Mouse (Mus musculus) cerebellum, adult 11-12 months (tissue): ENCODE results near the gene Rhbdf2.
"Not testable (repeated sequence)": the region's sequence is repeated elsewhere in the genome, so short reads cannot be mapped to it uniquely, and the experiment has no call there.

Experiments
- DNase-seq: peaks from one replicate; pipeline ENCODE4 v3.0.0; 2022

Rhbdf2 gene

GRCm38 (mm10) chr11:116626299-116627071 is at the start of gene Rhbdf2:
Gene Rhbdf2, minus strand, starts transcription at chr11:116627019.
- peak; percentile 14 for DNase-seq

DNA sequence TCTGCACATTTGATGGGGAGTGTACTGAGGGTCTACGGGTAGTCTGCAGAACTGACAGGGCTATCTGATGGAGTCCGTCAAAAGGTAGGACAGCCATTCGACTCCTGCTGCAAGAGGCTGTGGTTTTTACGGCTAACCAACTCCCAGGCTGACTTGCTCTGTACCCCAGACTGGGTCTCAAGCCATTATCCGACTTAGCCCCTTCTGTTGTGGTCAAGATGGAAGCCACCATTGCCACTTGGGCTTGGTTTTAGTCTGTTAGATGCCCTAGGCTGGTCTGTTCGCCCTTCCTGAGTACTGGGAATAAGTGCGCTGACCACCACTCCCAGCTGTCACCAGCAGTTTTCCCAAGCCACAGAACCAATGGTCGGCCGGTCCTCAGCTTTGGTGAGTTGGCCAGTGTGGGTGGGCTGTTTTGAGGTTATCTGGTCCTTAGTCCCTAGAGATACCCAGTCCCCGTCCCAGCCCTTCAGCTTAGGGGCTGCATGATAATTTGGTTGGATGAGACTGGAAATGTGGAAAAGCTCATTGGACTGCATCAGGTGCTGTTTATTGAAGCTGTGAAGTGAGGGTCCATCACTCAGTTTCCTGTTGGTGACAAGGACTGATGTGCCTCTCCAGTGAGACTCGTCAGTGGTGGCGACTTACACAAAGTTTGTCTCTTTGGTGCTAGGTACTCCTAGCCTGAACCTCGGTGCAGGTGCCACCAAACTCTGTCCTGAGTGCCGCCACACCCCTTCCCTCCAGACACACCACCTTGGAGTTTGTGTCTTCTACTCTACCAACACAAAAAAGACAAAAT is 49.6 kb upstream of the Rhbdf2 start:
- no peak for DNase-seq

DNA sequence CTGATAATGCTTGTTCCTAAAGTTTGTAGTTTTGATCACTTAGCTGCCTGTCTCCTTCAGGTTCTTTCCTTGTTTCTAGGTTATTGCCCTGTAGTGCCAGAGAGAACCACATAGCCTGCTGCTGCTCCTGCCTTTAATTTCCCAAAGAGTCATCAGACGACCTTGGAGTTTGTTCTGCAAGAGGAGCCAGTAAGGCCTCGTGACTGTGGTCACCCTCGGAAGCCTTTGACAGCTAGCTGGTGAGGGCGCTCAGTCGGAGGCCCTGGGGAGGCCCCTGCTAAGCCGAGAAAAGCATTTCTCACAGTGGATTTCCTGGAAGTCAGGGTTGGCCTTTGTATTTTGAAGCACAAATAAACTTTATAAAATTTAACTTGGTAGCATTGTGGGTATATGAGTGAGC is 48.6 kb upstream of the Rhbdf2 start:
- DNase-seq, result not testable (repeated sequence)

DNA sequence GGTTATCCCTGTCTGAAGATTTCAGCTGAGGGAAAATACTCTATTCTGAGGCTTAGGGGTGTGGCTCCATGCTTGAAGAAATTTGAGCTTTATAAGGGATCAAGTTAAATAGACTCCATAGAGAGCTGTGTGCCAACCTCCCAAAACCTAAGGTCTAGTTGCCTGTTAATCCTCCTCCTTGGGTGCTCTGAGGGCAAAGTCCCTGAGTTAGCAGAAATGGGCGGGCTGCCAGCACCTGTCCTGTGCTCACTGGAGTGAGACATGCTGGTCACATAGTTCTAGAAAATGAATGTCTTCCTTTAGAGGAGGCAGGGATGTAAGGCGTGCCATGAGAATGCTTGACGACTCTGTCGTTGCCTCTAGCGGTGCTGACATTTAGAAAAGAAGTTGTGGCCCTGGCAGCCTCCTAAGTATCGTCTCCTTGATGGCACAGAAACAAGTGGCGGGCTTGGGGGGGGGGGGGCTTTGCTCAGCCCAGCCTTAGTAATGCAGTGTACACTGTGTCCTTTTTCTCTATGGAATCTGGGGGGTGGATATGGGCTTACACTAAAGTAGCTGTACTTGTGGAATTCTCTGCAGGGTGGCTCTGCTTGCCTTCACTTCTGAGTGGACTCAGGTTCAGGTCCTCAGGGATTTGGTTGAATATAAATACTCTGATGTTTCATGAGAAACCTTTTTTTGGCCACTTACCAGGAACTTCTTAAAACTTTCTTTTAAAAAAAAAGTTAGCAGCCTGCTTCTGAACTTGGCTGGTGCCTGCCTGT is 48.0 kb upstream of the Rhbdf2 start:
- no peak for DNase-seq

- no peak for DNase-seq
Observed at GRCm38 (mm10) chr11:116673410-116673809, 46.6 kb upstream of the Rhbdf2 start.

DNA sequence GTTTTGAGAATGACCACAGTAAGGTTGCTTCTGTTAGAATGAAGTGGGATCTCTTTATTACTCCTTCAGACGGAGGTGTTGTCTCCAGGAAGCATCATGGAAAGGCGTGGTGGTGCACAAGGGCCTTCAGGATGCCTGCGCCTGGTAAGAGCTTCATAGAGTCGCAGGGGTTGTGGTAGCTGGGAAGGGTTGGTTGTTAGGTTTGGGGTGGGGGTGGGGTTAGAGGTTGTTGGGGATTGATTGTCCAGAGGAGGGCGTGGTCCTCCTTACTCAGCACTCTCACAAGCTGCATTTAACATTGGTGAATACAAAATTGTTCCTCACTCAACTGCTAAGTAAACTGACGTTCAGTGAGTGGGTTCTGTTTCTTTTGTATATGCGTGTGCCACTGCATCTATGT is 45.8 kb upstream of the Rhbdf2 start:
- no peak for DNase-seq

DNA sequence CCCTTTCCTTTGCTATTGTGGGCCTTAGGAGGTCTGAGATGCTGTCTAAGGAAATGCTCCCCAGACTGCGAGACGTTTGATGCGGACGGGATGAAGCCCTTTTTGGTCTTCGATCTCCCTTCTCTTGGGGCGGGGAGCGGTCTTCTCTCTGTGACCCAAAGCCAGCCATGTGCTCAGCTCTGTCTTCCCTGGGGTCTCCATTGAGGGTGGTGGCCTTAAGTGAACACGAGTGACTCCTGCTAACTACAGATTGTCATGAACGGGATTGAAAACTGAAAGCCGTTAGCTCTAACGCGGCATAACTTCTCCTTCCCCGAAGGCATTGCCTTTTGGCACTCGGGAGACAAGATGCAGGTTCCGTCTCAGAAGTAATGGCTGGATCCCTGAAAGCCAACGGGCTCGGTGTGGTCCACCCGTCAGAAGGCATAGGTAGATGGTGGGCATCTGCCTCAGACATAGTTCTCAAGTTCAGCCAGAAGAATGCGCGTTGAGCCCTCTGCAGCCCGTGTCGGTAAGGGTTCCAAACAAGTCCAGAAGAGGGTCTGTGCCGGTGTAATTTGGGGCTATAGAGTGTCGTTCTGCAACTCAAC is 45.1 kb upstream of the Rhbdf2 start:
- DNase-seq, result no peak

DNA sequence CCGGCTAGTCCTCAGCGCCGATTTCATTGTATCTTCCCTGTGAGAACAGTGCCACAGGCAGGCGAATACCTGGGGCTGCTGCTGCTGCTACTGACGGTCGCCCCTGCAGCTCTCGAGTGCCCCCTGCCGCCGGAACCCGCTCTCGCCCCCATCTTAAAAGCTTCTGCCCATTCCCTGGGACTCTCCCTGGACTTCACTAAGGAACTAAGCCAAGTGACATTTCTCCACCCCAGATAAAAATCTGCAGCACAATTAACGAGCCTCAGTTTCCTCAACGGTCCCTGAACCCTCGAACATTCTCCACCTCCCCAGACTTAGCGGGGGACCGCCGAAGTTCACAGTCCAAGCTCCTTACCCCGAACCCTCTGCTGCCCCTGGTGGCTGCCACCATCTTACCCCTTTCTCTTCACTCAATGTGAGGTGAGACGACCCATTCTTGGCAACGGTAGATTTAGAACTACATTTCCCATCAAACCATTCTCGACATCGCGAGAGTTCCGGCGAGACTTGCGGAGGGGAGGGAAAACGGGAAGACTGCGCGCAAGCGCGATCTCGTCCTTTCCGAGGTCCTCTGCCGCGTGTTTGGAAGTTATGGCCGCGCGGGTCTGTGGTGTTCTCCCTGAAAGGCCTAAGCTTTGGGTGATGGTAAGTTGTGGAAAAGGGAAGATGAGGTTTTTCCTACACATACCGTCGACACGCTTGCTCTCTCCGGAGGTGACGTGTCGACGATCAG is 44.5 kb upstream of the Rhbdf2 start:
- DNase-seq, result peak; percentile 96

DNA sequence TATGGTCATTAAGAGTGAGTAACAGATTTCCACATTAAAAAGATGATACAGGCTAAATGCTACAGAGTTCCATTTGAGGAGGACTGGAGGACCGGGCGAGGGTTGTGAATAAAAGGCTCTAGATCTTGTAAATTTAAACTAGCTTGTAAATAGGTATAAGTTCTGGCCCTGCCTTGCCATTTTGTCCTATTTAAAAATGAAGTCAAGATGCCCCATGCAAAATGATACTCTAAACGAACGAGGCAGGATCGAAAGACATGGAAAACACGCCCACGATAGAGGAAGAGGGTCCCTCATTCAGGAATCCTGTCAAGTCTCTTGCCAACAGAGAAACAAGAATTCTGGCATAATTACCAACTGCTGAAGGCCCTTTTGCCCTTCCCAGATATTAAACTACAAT is 43.6 kb upstream of the Rhbdf2 start:
- DNase-seq, result no peak

GRCm38 (mm10) chr11:116669787-116670365 is 43.1 kb upstream of the Rhbdf2 start:
- DNase-seq, result no peak

DNA sequence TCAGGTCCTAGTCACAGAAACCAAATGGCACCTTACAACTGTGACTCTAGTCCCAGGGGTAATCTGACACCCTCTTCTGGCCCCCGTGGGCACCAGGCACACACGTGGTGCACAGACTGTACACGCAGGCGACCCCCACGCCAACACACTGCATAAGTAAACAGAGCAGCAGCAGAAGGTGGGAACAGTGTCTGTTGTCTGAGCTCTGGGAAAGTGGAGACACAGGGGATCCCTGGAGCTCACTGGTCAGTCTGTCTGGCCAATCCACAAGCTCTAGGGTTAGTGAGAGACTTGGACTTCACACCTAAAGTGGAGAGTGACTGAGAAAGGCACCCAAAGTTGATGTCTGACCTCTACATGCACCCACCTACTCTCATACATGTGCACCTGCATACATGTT is 42.5 kb upstream of the Rhbdf2 start:
- no peak for DNase-seq

- no peak for DNase-seq
Observed at GRCm38 (mm10) chr11:116668839-116669238, 42.0 kb upstream of the Rhbdf2 start.

GRCm38 (mm10) chr11:116668381-116668825 is 41.6 kb upstream of the Rhbdf2 start:
- DNase-seq, result no peak

- DNase-seq, result no peak
Observed at GRCm38 (mm10) chr11:116667930-116668329, 41.1 kb upstream of the Rhbdf2 start.

GRCm38 (mm10) chr11:116667012-116667411 is 40.2 kb upstream of the Rhbdf2 start:
- not testable (repeated sequence) for DNase-seq

GRCm38 (mm10) chr11:116666566-116666965 is 39.7 kb upstream of the Rhbdf2 start:
- DNase-seq, result no peak

DNA sequence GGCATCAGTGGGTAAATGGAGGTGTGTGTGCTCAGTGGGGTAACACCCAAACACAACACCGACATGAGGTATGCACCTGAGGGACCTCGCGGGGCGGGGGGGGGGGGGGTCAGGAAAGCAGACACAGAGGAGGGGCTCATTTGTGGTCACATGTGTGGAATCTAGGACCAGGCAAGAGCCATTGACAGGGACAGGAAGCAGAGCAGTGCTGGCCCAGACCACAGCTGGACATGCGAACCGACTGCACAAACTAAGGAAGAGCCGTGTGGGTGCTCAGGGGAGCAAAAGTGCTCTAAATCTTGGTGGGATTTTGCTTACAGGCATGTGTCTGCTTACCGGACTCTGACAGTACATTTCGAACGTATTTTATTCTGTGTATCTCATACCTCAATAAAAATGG is 38.5 kb upstream of the Rhbdf2 start:
- no peak for DNase-seq

- peak; percentile 67 for DNase-seq
Observed at GRCm38 (mm10) chr11:116661948-116662377, 35.1 kb upstream of the Rhbdf2 start.

DNA sequence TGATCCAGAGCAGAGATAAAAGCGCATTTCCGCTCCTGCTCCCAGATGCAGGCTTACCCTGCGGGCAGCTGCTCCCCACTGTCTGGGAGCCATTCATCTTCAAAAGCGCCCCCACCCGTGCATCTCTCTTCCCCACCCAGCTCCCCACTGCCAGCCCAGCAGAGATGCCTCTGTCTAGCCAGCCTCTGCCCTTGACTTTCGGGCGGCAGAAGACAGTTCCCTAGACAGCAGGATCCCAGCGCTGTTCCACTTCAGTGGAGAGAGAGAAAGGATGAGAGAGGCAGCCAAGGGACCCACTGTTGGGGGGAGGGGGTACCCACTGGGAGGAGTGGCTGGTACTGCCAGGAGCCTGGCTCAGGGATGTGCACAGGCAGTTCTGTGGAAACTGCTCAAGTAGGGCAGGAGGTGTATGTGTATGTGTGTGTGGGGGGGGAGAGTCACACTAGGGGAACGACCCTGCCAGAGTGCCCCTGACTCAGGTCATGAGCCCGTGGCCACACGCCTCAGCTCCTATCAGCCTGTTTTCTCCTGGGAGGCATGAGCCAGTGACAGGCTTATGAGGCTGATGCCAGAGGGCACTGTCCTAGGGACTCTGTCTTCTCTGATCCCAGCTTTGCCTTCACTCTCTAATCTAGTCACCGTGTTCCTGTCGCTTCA is 34.6 kb upstream of the Rhbdf2 start:
- DNase-seq, result peak; percentile 60

GRCm38 (mm10) chr11:116660181-116660580 is 33.4 kb upstream of the Rhbdf2 start:
- peak; percentile 56 for DNase-seq

- peak; percentile 44 for DNase-seq
Observed at GRCm38 (mm10) chr11:116659027-116659621, 32.3 kb upstream of the Rhbdf2 start.
